Mouse (Mus musculus) adrenal gland, postnatal 10 days (tissue): Measurements from ENCODE around the gene Crybb3. TPM values are rescaled to one million over a fixed set of nuclear protein-coding genes. Genes with fewer than 3 reads are reported as not detected.

Source experiments
- DNase-seq: peaks from one replicate; pipeline ENCODE4 v3.0.0; 2021; ENCODE audit warnings: mixed read lengths
- total RNA-seq, 2 experiments: library from RNA; stranded (reverse); gene quantifications; 2 replicates each; pipeline ENCODE4 v1.2.3; 2021

The Crybb3 gene
- total RNA-seq, 2 experiments from 2014 or later: 1.1 to 1.5 TPM

GRCm38 (mm10) chr5:113102455-113102854 is 21.1 kb upstream of the Crybb3 start:
- DNase-seq: peak; percentile 76

DNA sequence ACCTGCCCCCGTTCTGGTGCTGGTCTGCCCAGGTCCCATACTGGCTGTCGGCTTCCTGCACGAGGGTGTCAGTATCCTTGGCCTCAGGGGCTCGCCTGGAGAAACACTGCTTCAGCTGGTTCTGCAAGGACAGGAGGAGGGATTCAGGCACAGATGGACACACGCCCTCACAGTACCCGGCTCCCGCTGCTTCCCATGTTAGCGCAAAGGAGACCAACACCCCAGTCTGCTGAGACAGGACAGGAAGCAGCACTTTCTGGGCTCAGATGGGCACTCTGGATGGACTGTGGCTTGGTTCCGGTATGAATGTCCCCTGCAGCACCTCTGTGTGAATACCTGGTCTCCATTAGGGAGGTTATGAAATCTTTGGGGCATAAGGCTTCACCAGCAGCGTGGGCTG is 20.1 kb upstream of the Crybb3 start:
- DNase-seq: no peak

GRCm38 (mm10) chr5:113100422-113100821 is 19.0 kb upstream of the Crybb3 start:
- no peak for DNase-seq

DNA sequence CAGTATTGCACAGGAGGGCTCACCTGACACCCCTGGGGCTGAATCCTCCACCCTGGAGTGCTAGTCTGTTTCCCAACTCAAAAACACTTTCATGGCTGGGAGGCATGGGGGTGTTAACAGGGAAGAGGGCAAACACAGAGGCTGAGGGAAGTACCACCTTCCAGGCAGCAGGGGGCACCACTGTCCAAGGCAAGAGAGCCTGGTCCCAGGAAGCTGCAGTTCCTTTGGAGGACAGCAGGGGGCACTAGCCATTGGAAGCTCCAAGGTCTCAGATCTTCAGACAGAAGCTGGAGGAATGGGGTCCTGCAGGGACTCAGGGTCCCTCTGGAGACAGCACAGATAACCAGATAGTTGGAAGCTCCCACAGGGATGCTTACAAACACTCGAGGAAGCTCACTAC is 18.2 kb upstream of the Crybb3 start:
- DNase-seq: peak; percentile 95

GRCm38 (mm10) chr5:113097551-113097950 is 16.2 kb upstream of the Crybb3 start:
- DNase-seq: no peak

DNA sequence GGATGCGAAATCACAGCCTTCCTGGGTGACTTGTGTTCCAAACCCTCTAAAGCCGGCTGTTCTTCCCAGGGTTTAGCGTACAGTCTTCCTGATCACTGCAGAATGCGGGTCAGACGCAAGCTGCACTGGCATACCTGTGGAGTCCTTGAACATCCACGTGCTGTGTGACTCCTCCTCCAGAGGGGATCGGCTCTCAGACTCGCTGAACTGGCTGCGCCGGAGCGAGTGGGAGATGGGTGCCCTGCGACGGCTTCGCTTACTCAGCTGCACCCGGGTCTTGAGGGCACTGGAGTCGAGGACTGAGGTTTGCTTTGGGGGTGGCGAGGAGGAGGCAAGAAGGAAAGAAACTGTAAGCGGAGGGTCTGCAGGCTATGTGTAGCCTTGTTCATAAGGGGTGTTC is 14.1 kb upstream of the Crybb3 start:
- no peak for DNase-seq

- no peak for DNase-seq
Observed at GRCm38 (mm10) chr5:113092406-113092805, 11.0 kb upstream of the Crybb3 start.

DNA sequence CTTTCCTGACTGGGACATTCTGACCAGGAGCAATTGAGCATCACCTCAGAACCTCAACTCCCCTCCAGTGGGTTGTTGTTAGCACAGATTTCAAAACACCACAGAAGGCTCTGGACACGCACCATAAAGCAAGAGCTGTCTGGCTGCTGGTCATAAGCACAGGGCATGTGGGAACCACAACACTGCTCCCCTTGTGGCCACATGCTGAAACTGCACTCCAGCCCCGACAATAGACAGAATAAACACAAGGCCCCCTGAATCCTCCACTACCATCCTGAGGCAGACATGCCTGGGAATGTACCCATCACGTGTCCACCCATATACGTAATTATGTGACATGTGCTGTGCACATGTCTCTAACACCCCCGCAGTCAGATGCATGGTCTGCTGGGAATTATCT is 9.8 kb upstream of the Crybb3 start:
- DNase-seq: peak; percentile 59

- DNase-seq: no peak
Observed at GRCm38 (mm10) chr5:113090750-113091149, 9.4 kb upstream of the Crybb3 start.

GRCm38 (mm10) chr5:113090077-113090690 is 8.8 kb upstream of the Crybb3 start:
- DNase-seq: no peak

DNA sequence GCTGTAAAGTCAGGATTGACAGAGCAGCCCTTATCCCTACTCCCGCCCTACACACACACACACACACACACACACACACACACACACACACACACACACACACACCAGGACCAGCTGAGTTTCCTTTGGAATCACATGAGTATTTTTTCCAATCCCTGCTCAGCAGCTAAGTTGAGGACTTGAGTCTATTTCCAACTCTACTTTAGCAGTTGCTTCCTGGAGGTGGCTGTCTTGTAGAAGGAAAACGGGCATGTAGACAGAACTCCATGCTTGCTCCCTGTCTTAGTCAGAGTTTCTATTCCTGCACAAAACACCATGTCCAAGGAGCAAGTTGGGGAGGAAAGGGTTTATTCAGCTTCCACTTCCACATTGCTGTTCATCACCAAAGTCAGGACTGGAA is 6.1 kb upstream of the Crybb3 start:
- DNase-seq: no peak

DNA sequence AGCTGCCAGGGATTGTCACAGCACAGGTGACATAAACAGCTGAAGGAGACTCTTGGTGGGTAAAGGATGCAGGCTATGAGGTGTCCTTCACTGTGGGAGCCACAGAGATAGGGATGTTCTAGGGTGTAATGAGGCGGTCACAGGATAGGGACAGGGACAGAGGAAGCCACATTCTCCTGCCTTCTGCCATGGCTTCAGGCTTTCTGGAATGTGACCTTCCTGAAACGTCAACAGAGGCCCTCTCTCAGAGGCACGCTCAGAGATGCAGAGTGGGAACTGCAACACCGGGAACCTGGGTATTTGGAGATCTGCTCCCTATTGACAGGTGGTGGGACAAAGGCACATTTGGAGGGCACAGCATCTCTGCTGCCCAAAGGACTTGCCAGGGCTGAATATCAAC is 5.6 kb upstream of the Crybb3 start:
- no peak for DNase-seq

DNA sequence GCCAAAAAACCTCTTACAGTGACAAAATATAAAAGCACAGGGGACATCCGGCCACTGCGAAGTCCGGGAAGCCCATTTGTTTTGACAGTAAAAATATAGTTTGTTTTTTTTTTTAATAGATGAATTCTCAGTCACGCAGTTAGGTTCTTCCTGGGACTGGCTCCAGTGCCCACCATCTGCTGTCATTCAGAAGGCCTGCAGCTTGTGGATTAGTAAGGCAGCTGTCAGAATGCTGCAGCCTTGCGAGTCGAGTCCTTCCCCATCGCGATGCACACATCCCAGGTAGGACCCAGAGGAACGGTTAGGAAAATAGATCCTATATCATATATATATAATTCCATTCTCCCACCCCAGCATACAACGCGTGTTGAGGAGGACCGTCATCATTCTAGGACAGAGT is 5.1 kb upstream of the Crybb3 start:
- DNase-seq: no peak

GRCm38 (mm10) chr5:113085931-113086330 is 4.5 kb upstream of the Crybb3 start:
- DNase-seq: no peak

GRCm38 (mm10) chr5:113084309-113084708 is 2.9 kb upstream of the Crybb3 start:
- no peak for DNase-seq

GRCm38 (mm10) chr5:113082356-113083168 is 1.2 kb upstream of the Crybb3 start:
- no peak for DNase-seq

GRCm38 (mm10) chr5:113081020-113081419 is 364 bp downstream of the Crybb3 start:
- DNase-seq: no peak

DNA sequence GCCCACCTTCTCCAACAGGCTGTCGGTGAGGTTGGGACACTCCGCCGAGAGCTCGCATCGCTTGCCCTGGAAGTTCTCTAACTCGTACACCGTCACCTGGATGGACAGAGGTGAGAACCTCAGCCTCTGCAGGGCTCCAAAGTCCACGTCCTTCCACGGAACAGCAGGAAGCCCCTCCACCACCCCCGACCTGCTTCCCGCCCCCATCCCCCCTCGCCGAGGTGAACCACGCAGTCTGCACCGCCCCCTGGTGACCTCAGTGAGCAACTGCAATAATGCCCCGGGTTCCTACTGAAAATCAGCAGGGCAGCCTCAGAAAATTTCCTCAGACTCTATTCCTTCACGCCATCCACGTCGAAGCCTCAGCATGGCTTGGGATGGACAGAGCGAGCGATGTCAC is 1.6 kb downstream of the Crybb3 start:
- DNase-seq: peak; percentile 55

- DNase-seq: no peak
Observed at GRCm38 (mm10) chr5:113078686-113079085, 2.7 kb downstream of the Crybb3 start.

- DNase-seq: no peak
Observed at GRCm38 (mm10) chr5:113070017-113070416, 11.4 kb downstream of the Crybb3 start, which contains the start of gene Crybb2. Gene Crybb2, minus strand, starts transcription at chr5:113070117.

- peak; percentile 89 for DNase-seq
Observed at GRCm38 (mm10) chr5:113054308-113054707, 27.1 kb downstream of the Crybb3 start.

GRCm38 (mm10) chr5:113050581-113051185 is 30.7 kb downstream of the Crybb3 start:
- no peak for DNase-seq

GRCm38 (mm10) chr5:113049876-113050275 is 31.5 kb downstream of the Crybb3 start:
- DNase-seq: no peak
